Mouse (Mus musculus): ENCODE results near the gene Lsamp. TPM values are rescaled to one million over a fixed set of nuclear protein-coding genes. Genes with fewer than 3 reads are reported as not detected.

Gene Lsamp
- total RNA-seq, 4 experiments from 2014 or later, result 237 to 252 (median 248) TPM

DNA sequence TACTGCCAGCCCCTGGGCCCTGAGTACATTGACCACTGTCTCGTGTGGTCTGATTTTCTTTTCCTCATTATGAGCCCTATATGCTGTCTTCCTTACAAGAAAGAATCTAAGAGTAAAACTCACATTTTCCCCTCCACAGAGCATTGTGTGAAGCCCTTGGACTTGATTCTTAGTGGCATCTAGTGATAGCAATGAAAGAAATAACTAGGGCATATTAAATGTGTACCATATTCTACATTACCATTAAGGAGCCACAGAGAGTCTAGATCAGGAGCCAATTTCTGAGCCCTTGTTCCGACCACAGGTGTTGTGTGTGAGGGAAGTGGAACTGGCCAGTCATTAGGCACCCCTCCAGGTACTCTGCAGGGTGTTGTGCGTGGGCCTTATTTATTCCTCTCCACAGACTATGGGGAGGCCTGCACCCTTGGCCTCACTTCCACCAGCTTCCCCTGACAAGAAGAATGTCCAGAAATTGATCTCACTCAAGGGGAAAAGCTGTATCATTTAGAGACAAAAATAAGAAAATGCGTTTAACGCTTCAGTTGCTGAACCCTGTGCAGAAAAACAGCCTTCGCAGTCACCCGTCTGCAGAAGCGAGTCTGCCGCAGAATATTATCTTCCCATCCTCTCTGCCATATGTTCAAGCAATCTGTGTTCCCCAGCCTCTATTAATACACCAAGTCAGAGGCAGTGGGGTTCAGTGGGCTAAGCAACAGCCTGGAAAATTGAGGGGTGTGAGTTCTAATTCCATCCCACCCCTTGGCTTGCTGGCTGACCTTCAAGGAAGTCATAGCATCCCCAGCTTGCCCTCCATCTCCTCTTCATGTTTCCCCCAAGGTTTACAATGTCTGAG lies 2032.9 kb downstream of the Lsamp start:
- DNase-seq (ENCODE audit: low spot score in 2 of 2), result no peak

DNA sequence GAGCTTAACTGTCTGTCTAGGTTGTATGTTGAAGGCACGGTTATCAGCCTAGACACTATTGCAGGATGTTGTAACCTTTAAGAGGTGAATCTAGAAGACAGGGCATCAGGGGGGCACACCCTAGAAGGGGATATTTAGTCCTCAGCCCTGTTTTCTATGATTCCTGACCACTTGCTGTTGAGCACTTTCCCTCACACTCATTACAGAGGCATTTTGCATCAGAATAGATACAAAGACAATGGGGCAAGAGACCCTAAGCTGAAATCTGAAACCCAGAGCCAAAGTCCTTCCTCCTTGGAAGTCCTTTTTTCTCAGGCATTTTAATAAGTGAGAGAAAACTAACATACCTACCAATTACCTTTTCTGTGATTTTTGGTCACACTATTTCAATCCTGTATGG lies 2038.4 kb downstream of the Lsamp start:
- no peak for DNase-seq (ENCODE audit: low spot score in 2 of 2)

DNA sequence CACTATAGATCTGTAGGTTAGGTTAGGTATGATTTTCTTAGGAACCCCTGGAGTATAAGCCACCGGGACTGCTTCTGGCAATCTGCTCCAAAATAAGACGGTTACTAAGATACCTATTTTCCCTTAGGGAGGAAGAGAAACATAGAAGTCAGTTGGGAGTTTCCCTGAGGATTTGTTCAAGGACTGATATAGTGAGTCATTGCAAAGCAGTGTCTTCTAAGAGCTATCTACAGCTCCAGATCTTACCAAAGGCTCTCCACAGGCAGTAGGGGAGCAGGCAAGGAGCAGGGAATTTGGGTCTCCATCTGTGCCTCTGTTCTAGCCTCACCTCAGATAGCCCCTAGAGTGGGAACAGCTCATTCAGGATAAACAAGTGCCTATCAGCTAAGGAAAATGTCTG lies 2047.9 kb downstream of the Lsamp start:
- no peak for DNase-seq (ENCODE audit: low spot score in 2 of 2)

DNA sequence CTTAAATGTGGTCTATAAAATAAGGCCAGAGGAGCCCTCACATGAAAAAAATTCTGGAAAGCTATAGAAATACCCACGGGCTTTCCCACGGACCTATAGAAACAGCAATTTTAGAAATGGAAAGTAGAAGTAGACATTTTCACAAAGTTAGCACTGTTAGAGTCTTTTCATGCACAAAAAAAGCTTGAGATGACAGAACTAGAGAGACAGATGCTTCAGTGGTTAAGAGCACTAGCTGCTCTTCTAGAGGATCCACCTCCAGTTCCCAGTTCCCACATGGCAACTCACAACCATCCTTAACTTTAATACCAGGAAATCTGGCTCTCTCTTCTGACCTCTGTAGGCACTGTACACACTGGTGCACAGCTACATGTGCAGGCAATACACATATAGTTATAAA lies 2049.3 kb downstream of the Lsamp start:
- no peak for DNase-seq (ENCODE audit: low spot score in 2 of 2)

DNA sequence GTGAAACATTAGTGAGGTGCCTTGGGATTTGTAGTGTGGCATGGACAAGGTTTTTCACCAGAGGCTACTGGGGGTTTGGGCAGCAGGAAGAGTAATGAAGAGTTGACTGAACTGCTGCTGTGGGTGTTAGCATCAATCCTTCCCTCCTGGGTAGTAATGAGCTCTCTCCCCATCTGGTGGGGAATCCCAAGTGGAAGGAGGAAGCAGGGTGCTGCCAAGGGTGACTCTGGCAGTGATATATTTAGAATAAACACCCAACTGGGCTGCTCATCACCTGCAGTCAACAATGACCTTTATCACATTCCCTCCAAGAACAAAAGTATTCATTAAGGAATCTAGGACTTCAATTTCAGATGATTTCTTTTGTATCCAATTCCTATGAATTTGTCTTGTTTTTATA lies 2064.0 kb downstream of the Lsamp start:
- no peak for DNase-seq (ENCODE audit: low spot score in 2 of 2)

DNA sequence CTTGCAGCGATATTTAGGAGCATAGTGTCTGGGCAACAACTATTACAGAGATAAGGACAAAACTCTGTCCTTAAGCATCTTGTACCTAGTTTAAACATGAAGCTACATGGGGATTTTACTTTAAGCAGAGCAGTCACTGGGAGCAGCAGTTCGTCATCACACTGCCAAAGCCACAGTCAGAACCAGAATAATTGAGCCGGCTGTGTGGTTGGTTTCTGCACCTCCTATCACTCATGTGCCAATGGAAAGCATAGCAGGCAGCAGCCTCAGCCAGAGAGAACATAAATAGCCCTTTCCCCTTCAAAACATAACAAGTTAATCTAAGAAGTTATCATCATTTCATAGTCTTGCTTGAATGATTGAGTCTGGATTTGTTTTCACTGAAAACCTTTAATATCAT lies 2075.8 kb downstream of the Lsamp start:
- no peak for DNase-seq (ENCODE audit: low spot score in 2 of 2)

DNA sequence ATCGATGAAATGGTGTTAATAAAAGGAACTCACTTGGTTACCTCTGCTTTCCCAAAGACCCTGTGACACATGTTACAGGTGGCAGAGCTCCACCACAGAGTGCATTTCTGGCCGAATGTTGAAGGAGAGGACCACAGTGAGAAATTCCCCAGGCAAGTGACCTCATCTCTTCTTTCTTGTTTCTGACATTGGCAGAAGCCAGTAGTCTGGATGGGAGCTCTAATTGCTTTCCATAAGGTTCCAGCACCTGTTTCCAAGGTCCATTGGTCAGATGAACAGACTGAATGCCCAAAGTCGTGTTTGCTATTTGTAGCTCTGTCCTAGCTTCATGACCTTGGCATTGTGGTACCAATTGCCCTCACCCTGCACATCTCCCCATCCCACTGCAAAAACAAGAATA lies 2090.2 kb downstream of the Lsamp start:
- DNase-seq (ENCODE audit: low spot score in 2 of 2), result no peak

DNA sequence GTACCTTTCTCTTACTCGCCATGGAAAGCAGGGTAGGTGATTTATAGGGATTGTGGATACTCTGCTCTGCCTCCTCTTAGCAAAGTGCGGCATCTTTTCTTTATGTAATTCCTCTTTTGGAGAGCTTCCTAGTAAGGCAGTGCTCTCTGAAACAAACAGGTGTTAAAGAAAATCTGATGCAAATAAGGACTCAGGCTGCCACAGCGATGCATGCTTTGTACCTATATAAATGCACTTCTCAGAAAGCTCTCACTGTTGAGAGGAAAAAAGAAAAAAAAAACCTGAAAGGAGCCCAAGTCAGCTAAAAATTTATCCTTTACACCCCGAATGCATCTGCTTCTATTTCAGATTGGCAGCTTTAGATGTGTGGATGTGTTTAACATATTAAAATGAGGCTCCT lies 2095.4 kb downstream of the Lsamp start:
- peak in 1 of 2 experiments; percentile 62 for DNase-seq (ENCODE audit: low spot score in 2 of 2)

DNA sequence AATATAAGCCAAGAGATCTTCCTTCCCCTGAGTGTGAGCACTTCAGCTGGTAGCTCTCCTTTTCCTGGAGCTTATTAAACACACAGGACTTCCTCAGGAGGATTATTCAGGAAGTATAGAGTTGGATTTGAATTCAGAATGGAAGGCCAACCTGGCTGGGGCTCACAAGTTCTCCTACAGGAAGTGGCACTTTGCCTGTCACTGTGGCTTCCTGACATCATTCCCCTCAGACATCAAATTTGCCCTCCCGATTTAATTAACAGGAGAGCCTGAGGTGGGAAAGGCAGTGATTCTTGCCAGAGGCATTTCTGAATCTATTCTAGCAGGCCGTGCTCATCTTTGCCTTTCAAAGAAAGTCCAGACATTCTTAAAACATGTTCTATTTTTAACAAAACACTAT lies 2097.4 kb downstream of the Lsamp start:
- DNase-seq (ENCODE audit: low spot score in 2 of 2), result no peak

DNA sequence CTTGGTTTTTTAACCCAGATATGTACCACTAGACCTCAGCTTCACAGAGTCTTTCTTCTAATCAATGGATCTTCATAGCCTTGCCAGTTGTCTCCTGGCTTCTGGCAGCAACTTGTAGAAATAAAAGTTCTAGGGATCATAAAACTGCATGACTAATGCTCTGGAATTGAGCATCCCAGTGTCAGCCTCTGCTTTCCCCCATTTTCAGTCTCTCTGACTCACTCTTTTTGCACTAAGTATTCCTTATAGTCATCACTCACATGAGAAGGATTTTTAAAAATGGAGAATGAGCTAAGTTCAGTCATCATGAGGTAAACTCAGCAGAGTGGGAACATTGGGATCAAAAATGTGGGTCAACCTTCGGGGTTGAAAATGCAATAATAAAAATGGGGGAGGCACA lies 2113.3 kb downstream of the Lsamp start:
- DNase-seq (ENCODE audit: low spot score in 2 of 2), result no peak

DNA sequence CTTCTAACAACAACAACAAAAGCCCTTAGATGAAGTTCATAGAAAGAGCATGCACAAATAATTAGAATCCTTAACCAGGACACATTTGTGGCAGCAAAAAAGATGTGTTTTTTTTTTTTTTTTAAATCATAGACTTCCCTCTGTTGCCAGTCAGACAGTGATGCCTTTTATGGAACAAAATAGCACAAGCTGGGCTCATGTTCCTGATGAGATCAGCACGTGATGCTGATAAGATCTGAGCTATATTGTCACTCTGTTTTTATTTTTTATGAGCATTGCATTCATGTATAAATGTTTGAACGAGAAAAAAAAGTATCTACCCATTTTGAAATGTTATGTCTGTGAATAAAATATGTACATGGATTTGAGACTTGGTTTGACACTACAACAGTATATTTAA lies 2118.0 kb downstream of the Lsamp start:
- no peak for DNase-seq (ENCODE audit: low spot score in 2 of 2)

DNA sequence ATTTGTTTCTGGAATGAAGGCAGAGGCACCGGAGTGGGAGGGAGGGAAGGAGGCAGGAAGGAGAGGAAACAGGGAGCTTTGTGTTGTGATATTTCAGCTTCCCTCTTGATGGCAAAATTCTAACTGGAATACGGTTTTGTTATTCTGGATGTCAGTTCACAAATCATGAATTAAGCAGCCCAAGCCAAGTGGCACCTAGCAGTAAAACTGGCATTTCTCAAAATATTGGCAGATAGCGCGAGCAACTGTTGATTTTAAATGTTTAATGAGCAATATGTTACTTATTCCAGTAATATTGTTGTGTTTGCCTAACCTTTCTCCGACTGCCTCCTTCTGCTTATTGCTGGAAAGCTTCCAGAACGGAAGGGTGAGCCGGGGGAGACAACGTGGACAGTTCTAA lies 2118.5 kb downstream of the Lsamp start:
- no peak for DNase-seq (ENCODE audit: low spot score in 2 of 2)

DNA sequence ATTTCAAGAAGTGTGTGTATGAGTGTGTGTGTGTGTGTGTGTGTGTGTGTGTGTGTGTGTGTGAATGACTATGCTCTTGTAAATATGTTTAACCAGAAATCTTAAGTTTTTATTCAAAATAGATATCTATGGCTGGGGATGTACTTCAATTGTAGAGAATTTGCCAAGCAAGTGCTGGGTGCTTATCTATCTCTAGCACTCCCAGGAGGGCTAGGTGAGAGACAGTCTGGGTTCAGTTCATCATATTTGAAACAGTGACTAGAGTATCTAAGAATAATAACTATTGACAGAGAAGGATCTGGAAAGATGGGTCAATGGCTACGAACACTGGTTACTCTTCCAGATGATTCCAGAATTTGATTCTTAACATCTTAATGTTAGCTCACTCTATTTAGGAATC lies 2128.1 kb downstream of the Lsamp start:
- DNase-seq (ENCODE audit: low spot score in 2 of 2), result no peak

DNA sequence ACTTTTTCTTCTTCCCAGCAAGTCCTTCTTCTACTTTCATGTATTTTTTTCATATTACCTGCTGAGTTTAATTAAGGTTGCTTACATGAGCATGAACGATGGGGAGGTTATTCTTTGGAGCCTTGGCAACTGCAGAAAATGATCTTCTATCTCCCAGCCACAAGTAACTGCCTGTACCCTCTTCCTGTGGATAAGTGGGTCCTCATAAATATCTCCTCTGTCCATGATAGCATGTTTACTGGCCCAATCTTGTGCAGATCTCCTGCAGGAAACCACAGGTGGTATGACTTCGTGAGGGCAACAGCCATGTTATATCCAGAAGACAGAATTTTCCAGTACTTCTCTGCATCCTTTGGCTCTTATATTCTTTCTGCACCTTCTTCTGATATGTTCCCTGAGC lies 2129.1 kb downstream of the Lsamp start:
- no peak for DNase-seq (ENCODE audit: low spot score in 2 of 2)

DNA sequence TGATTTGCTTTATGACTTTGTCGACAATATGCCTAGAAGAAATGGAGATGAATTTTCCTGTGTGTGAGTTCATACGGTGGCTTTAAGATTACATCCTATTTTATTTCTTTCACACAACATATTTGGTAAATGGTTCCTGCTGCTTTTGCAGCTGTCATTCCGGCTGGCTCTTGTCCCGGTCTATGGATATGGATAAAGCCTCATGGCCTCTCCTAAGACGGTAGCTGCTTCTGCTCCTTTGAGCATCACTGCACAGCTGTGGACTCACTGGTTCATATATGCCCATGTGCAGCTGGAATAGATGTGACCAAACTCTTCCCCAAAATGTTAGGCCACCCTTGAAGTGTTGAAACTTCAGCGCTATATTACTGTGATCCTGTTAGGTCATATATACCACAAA lies 2137.6 kb downstream of the Lsamp start:
- no peak for DNase-seq (ENCODE audit: low spot score in 2 of 2)

DNA sequence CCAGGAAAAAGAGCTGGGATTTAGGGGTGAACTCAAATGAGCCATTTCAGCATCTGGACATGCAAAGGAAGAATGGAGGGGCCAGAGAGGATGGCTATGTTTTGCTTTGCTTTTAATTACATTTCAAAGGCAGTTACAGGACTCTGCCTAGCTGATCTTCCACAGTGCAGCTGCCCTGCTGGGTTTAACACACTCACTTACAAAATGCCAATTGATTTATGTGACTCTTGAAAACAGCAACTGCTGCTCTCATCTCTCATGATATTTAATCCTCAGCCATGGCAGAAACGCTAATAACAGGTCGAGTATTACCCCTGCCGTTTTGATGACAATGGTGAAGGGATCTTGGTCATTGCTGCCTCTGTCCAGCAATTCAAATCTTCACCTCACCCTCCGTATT lies 2139.7 kb downstream of the Lsamp start:
- DNase-seq (ENCODE audit: low spot score in 2 of 2), result no peak

DNA sequence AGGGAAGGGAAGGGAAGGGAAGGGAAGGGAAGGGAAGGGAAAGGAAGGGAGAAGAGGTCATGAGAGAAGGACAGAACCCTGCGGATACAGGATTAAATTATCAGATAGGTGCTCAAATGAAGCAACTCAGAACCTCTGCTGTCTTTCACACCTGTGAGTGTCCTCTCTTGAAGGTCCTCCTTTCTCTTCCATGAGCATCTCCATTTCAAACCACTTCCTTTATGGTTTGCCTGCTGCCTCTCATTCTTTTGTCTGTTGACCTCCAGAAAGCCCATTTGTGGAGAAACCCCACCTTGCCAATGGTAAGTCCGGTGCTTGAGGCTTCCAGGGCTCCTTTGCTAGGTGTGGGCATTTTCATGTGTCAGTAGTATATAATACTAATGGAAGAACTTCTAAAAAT lies 2141.9 kb downstream of the Lsamp start:
- no peak for DNase-seq (ENCODE audit: low spot score in 2 of 2)

DNA sequence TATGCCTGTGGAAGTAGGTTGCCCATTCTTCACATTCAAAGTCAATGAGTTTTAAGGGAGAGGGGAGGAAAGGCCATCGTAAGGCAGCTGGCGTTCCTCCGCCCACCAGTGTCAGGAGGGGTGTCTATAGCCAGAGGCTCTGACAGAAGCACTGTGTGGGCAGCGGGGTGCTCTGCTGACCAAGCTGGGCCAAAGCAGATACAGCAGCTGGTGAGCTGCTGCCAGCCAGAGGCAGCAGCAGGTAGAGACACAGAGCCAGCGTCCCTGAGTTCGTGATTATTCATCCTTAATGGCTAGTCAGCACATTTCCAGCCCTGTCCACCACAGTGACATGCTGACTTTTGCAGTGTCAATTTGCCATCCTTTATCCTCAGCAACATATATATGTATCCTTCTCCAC lies 2163.0 kb downstream of the Lsamp start:
- DNase-seq (ENCODE audit: low spot score in 2 of 2), result no peak

DNA sequence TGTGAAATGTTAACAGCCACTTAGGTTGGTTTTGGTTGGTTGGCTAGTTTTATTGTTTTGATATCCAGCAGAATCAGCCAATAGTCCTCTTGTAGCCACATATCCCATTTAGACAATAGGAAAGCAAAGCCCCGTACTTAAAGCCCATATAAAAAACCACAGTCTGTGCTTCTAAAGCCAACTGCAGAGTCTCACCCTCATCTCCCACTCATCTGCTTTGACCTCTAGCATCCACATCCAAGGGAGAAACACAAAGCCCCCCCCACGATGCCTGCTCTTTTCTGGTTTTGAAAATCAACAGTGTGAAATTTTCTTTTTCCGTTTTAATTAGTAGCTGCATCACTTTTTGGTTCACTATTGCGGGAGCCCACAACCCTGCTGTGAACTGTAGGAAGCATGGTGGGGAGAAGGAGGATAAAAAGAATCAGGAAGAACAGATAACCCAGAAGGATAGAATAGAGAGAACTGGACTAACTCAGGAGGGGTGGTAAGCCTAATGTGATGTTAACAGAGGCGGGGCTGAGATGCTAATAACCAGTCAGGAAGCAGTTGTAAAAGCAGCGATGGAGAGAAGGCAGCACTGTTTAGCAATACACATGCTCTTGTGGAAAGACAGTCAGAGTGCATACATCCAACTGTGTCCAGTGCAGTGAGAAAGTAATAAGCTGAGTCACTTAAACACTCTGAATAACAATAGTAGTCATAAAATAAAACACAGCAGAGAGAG lies 2165.2 kb downstream of the Lsamp start:
- no peak for DNase-seq (ENCODE audit: low spot score in 2 of 2)

DNA sequence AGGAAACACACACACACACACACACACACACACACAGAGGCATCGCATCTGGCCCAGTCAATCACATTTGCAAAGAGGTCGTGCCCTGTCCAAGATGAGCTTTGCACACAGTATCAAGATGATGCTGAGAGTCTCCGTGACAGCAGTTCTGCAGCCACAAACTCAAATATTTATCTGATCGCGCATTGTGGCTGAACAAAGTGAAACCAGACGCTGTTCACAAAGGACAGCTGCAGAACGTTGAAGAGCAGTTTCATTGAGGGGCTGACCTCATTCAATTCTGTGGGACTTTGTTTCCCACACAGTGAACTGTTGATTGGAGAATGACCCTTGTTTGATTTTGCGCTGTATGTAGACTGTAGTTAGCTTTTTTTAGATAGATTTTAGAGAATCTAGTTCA lies 2168.5 kb downstream of the Lsamp start:
- no peak for DNase-seq (ENCODE audit: low spot score in 2 of 2)

DNA sequence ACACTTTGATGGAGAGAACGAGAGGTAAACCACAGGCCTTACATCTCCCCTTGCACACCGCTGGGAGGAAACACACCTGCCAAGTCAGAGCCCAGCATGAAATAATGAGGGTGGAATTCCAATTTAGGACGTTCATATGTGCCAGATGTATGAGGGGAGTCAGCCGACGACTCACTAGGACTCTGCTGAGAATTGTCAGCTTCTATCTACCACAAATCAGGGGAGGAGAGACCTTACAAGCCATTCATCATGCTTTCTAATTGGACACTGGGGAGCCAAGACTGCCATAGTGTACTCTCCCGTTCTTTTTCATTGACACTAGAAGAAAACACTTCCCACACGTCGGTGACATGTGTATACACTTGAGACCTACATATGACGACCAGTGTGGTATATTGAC lies 2173.7 kb downstream of the Lsamp start:
- DNase-seq (ENCODE audit: low spot score in 2 of 2), result no peak

DNA sequence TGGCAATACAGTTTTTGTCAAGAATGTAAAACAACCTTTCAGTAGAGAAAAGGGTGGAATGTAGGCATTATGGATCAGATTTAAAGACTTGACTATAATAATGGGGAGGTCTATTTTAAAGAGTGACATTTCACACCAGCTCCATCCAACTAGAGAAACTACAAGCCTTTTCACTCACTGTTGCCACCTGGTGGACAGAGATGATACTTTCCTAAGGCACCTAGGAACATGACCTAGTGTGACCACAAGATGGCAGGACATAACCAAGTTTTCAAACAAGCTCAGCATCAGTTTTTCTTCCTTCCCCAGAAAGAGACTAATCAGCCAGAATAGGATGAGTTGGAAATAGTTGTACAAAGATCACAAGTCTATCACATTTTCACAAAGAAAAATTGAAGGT lies 2180.8 kb downstream of the Lsamp start:
- DNase-seq (ENCODE audit: low spot score in 2 of 2), result peak; percentile 56 to 62

DNA sequence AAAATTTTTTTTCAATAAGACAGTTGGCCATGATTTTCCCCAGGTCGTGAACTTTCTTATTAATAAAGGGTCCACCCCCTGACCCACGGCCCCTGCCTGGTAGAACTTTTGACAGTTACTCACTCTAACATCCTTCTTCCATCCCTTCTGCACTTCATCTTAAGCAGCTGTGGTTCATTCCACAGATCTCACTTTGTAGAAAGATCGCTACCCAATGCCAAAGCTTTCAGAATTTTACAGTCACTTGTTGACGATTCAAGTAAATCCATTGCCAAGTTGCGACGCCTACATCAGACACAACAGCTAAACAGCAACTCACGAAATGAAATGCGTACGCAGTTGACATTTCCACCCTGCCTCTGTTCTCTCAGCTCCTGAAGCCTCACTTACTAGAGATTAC lies 2184.1 kb downstream of the Lsamp start:
- DNase-seq (ENCODE audit: low spot score in 2 of 2), result no peak
